Mouse (Mus musculus) heart, embryonic 12.5 days (tissue): Measurements from ENCODE around the gene Bmp8b. TPM values are rescaled to one million over a fixed set of nuclear protein-coding genes. Genes with fewer than 3 reads are reported as not detected.
A peak's percentile ranks its signal among the peaks of the same experiment; 100 is the strongest.
"Not testable (repeated sequence)": the region's sequence is repeated elsewhere in the genome, so short reads cannot be mapped to it uniquely, and the experiment has no call there.

Source experiments
- ATAC-seq: fragments of 200-750 bp; cut with Nextera tagmentation; 2 replicates; pipeline ENCODE4 v1.8.0; 2017; ENCODE audit warnings: moderate TSS enrichment, moderate library complexity; ENCODE audit not compliant: insufficient number of reproducible peaks, low FRiP score
- H3K27ac ChIP-seq: fragments of 300-500 bp; sonication (generic); 2 replicates; pipeline ENCODE4 v1.5.1; 2016; ENCODE audit warnings: mild to moderate bottlenecking, moderate library complexity; ENCODE audit not compliant: poor library complexity, severe bottlenecking
- H3K27me3 ChIP-seq: fragments of 300-500 bp; sonication (generic); replicated peaks from 2 replicates; pipeline ENCODE4 v1.6.1; 2016; ENCODE audit warnings: mild to moderate bottlenecking, moderate library complexity
- H3K36me3 ChIP-seq: fragments of 300-500 bp; sonication (generic); 2 replicates; pipeline ENCODE4 v1.6.1; 2016; ENCODE audit warnings: mild to moderate bottlenecking, moderate library complexity
- H3K4me1 ChIP-seq: fragments of 300-500 bp; sonication (generic); replicated peaks from 2 replicates; pipeline ENCODE4 v1.6.1; 2016; ENCODE audit warnings: mild to moderate bottlenecking
- H3K4me2 ChIP-seq: fragments of 300-500 bp; sonication (generic); 2 replicates; pipeline ENCODE4 v1.6.1; 2016; ENCODE audit warnings: mild to moderate bottlenecking, moderate library complexity
- H3K4me3 ChIP-seq: fragments of 300-500 bp; sonication (generic); 2 replicates; pipeline ENCODE4 v1.5.1; 2016; ENCODE audit warnings: mild to moderate bottlenecking
- H3K9ac ChIP-seq: fragments of 300-500 bp; sonication (generic); 2 replicates; pipeline ENCODE4 v1.6.1; 2016; ENCODE audit warnings: mild to moderate bottlenecking, moderate library complexity
- H3K9me3 ChIP-seq: fragments of 300-500 bp; sonication (generic); replicated peaks from 2 replicates; pipeline ENCODE4 v1.6.1; 2016; ENCODE audit warnings: mild to moderate bottlenecking, moderate library complexity
- WGBS: fragments of 180-500 bp; shearing (Covaris S2); methylation state at CpG from one replicate; pipeline ENCODE4 v1.1.7; 2016; 5-methylcytosine and 5-hydroxymethylcytosine counted together
- polyA plus RNA-seq: library from polyadenylated mRNA; unstranded; fragments of >200 nt; fragmentation: Nextera tagmentation; extraction: Ambion mirVana; gene quantifications from 2 replicates; pipeline ENCODE4 v1.2.1, GENCODE M21; 2016

Gene Bmp8b
- polyA plus RNA-seq, 1 experiment from 2014 or later: 0.17 TPM

DNA sequence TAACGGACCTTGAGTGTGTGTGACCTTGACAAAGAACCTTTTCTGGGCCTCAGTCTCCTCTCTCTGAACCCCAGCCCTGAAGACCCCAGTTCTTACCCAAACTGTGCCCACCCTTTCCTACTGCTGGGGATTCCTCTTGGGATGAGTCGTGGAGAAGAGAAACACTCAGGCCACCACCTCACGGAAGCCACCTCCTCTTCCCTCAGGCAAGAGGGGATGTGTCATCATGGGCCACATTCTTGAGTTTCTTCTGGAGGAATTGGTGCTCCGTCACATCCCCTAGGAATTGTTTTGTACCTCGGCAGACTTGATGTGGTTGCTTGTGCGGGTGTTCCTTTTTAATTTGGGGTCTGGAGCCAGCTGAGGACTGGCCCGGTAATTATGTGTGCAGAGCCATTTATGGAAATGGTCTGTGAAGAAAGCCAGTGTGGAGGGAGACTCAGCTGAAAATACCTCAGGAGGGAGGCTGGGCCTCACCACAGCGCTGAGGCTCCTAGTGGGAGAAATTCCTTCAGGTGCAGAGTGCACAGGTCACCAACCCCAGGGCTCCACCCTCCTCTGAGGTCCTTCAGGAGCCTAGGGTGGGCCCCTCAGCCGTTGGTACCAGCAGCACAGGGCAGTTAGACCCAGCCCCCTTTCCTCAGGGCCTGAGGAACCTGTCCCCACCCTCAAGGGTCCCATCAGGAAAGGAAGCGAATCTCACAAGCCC, 6.5 kb downstream of the Bmp8b start:
- peaks cover 37% of the 10 kb centered on the region for H3K27me3 ChIP-seq
- H3K4me2 ChIP-seq, H3K36me3 ChIP-seq, ATAC-seq, H3K27ac ChIP-seq, H3K4me3 ChIP-seq, H3K9ac ChIP-seq, H3K9me3 ChIP-seq, H3K4me1 ChIP-seq: not testable (repeated sequence)
- WGBS: 63% methylated on average over 10 of the region's 10 CpGs

DNA sequence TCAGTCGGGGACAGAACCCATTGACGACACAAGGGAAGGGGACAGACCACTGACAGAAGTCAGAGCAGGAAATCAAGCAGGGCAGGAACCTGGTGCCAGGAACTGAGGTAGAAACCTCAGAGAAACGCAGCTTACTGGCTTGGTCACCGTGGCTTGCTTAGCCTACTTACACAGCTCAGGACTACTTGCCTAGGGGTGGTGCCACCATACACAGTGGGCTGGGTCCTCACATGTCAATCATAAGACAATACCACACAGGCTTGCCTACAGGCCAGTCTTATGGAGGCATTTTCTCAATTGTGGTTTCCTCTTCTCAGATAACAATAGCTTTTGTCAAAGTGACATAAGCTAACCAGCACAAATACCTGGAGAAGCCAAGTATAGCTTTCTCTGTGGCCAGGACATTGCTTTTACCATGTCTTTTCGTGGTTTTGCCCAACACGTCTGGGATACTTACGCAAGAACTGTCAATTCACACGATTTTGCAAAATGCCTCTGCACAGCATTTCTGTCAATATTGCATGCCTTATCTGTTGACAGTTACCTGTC, 7.3 kb downstream of the Bmp8b start:
- no peaks in the 10 kb centered on the region for H3K9me3 ChIP-seq
- H3K36me3 ChIP-seq: no peaks in the 10 kb centered on the region
- 71% methylated on average over 8 of the region's 8 CpGs for WGBS
- H3K4me1 ChIP-seq: peaks cover 4% of the 10 kb centered on the region; the same call in 1 of the 2 replicates
- no peak overlapping the region for H3K4me2 ChIP-seq
- H3K27me3 ChIP-seq: peaks cover 35% of the 10 kb centered on the region
- no peak overlapping the region for H3K27ac ChIP-seq
- no peak for ATAC-seq
- H3K4me3 ChIP-seq: no peak overlapping the region
- H3K9ac ChIP-seq: no peak overlapping the region

DNA sequence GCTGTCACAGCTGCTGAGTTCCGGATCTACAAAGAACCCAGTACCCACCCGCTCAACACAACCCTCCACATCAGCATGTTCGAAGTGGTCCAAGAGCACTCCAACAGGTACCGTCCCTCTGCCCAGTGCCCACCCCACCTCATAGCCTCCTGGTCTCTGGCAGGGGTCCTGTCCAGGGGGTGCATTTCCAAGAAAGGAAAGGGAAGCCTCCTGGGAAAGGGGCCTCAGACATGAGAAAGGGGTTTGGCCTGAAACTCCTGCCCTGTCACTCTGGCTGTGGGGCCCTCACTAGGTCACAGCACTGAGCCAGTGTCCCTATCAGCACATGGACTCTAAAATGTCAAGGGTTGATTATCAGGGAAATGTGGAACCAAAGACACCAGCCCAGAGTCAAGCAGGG, 9.7 kb downstream of the Bmp8b start:
- peaks cover 37% of the 10 kb centered on the region for H3K27me3 ChIP-seq
- not testable (repeated sequence) for H3K9ac ChIP-seq, H3K27ac ChIP-seq, H3K36me3 ChIP-seq, H3K4me2 ChIP-seq, H3K9me3 ChIP-seq, H3K4me3 ChIP-seq, ATAC-seq, H3K4me1 ChIP-seq
- 88% methylated on average over 4 of the region's 4 CpGs for WGBS

DNA sequence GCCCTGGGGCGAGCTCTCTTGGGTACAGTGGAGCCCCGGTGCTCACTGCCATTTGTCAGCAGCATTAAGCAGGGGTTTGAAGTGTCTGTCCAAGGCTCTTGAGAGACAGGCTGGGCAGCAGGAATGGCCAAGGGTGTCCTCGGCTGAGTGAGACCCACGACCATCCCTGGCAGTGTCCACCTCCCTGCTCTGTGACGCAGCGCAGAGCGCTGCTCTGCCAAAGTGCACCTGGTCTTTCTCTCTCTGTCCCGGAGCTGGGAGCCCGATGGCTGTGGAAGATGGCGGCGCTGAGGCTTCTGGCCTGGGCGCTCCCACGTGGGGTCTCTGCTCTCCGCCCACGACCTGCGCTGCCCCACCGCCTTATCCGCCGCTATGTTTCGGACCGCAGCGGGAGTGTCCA, 11.0 kb downstream of the Bmp8b start, which contains the start of gene Oxct2b:
Oxct2b (plus strand) TSS at position 256 of the 400 bp plus-strand sequence.
- peak; percentile 7; the same call in 1 of the 2 replicates for ATAC-seq
- Histone ChIP-seq H3K4me1 (peaks cover 4% of the 10 kb centered on the region; the same call in 1 of the 2 replicates), H3K36me3 (no peaks in the 10 kb centered on the region), H3K9me3 (no peaks in the 10 kb centered on the region), H3K27ac (no peak within 1 kb of the TSS), H3K4me2 (peak within 1 kb of the TSS; percentile 74), H3K27me3 (peaks cover 34% of the 10 kb centered on the region), H3K9ac (no peak within 1 kb of the TSS), H3K4me3 (peak within 1 kb of the TSS; percentile 44)
- WGBS: 5% methylated on average over 20 of the region's 22 CpGs

DNA sequence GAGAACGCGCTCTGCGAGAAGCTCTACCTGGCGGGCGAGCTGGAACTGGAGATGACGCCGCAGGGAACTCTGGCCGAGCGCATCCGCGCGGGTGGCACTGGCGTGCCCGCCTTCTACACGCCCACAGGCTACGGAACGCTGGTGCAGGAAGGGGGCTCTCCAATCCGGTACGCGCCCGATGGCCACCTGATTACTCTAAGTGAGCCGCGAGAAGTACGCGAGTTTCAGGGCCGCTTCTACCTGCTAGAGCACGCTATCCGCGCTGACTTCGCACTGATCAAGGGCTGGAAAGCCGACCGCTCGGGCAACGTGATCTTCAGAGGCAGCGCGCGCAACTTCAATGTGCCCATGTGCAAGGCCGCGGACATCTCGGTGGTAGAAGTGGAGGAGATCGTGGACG, 11.7 kb downstream of the Bmp8b start:
- H3K4me3 ChIP-seq: peak overlapping the region; percentile 44
- ATAC-seq, H3K9me3 ChIP-seq, H3K27ac ChIP-seq, H3K36me3 ChIP-seq, H3K9ac ChIP-seq, H3K4me1 ChIP-seq: not testable (repeated sequence)
- peaks cover 32% of the 10 kb centered on the region for H3K27me3 ChIP-seq
- H3K4me2 ChIP-seq: peak overlapping the region; percentile 74
- 17% methylated on average over 36 of the region's 42 CpGs for WGBS

DNA sequence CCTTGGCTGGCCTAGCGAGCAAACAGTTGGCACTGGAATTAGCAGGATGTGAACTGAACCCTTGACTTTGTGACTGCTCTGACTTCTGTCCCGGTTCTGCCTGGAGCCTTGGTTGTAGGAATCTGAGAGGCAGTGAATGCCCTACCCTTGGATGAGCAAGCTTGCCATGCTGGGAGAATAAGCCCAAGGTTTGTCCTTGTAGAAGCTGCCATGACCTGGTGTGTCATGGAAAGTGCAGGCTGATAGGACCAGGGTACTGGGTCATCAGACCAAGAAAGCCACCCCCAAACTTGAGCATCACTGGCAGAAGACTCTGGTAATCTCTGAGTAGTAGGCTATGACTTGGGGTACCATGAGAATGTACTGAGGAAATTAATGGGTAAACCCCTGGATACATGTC, 16.3 kb downstream of the Bmp8b start:
- Histone ChIP-seq H3K36me3 (peaks cover 15% of the 10 kb centered on the region), H3K4me2 (no peak overlapping the region), H3K9ac (no peak overlapping the region), H3K4me3 (no peak overlapping the region), H3K27me3 (peaks cover 14% of the 10 kb centered on the region), H3K27ac (no peak overlapping the region), H3K4me1 (no peaks in the 10 kb centered on the region), H3K9me3 (no peaks in the 10 kb centered on the region)
- no peak for ATAC-seq
- WGBS: 81% methylated on average over 2 of the region's 2 CpGs

DNA sequence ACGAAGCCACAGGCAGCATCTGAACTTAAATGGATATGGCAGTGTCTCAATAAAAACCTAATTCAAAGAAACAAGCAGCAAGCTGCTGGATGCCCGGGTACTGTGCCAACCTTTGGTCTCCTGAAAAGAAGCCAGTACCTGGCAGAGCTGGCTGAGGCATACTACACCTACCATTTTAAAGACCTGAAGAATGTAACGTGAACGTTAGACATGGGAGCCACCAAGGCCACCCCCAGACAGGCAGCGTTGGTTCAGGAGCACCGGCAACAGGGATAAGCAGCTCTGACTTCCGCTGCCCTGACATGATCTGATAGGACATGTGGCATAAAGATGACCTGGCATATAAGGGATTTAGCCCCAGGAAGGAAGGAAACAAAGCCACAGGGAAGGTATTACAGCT, 21.7 kb downstream of the Bmp8b start:
- Histone ChIP-seq H3K9ac (no peak overlapping the region), H3K4me3 (no peak overlapping the region), H3K4me1 (no peaks in the 10 kb centered on the region), H3K4me2 (no peak overlapping the region), H3K27me3 (no peaks in the 10 kb centered on the region), H3K36me3 (peaks cover 62% of the 10 kb centered on the region), H3K27ac (no peak overlapping the region), H3K9me3 (no peaks in the 10 kb centered on the region)
- no peak for ATAC-seq
- 94% methylated on average over 7 of the region's 7 CpGs for WGBS

DNA sequence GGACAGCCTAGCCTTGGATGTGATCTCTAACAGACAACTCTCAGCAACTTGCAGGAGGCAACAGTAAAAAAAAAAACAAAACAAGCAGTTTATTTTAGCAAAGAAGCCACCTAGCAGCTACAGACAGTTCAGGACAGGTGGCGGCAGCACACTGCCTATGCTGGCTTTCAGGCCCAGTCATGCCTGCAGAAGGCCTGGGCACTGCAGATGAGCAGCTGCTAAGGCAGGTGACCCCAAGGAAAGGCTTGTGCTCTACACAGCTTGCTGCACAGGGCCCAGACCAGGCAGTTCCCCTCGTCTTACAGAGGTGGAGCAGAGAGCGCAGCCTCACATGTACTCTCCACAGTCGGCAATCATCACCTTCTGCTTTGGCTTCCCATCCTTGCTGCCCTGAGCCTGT, 22.1 kb downstream of the Bmp8b start:
- no peaks in the 10 kb centered on the region for H3K27me3 ChIP-seq
- no peak overlapping the region for H3K9ac ChIP-seq
- no peak overlapping the region for H3K4me2 ChIP-seq
- 83% methylated on average over 4 of the region's 4 CpGs for WGBS
- no peaks in the 10 kb centered on the region for H3K4me1 ChIP-seq
- no peak overlapping the region for H3K27ac ChIP-seq
- no peaks in the 10 kb centered on the region for H3K9me3 ChIP-seq
- H3K36me3 ChIP-seq: peaks cover 67% of the 10 kb centered on the region
- ATAC-seq: no peak
- no peak overlapping the region for H3K4me3 ChIP-seq

DNA sequence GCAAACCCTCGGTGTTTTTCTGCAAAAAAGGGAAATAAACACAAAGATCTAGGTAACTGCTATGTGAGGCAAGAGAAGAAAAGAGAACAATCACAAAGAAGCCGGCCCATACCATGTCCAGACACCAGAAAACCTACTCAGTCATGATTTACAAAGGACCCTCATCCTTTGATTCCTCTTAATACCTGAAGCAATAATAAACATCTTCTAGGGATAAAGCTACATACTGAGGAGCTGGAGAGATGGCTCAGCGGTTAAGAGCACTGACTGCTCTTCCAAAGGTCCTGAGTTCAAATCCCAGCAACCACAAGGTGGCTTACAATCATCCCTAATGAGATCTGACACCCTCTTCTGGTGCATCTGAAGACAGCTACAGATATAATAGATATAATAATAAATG, 32.6 kb downstream of the Bmp8b start:
- no peak overlapping the region for H3K4me2 ChIP-seq
- WGBS: 81% methylated on average over 3 of the region's 3 CpGs
- peaks cover 42% of the 10 kb centered on the region for H3K36me3 ChIP-seq
- no peaks in the 10 kb centered on the region for H3K9me3 ChIP-seq
- H3K27ac ChIP-seq: no peak overlapping the region
- H3K9ac ChIP-seq: no peak overlapping the region
- ATAC-seq: no peak
- no peak overlapping the region for H3K4me3 ChIP-seq
- H3K27me3 ChIP-seq: no peaks in the 10 kb centered on the region
- peaks cover 14% of the 10 kb centered on the region for H3K4me1 ChIP-seq

DNA sequence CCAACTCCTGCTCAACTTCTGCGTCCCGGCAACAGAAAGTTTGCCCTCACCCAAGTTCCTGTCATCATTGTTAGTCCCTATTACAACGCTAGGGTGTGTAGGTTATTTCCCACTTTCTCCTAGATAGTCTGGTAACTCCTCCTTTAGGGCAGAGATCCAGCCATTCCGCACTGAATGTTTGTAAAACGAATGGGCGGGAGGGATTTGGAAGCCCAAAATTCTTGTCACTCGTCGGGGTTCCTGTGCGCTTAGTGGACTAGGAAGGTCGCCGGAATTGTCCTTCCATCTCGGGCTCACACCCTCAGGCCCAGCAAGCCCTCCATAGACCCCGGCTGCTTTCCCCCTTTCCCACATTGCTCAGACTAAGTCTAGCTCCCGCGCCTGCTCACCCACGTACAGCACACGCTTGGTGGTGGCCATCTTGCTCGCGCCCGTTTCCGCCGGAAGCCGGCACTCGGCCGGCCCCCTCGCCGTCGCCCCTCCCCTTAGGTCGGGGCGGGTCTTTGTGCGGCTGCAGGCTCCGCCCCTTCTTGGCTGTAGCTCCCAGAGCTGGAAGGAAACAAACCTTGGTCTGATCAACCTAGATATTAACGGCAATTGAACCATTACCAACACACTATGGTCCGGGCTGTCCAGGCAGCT, 34.7 kb downstream of the Bmp8b start, which contains the start of gene Ppie:
Ppie (minus strand) TSS at position 439 of the 642 bp plus-strand sequence.
- H3K4me2 ChIP-seq: peak within 1 kb of the TSS; percentile 93
- peak within 1 kb of the TSS; percentile 62 for H3K4me3 ChIP-seq
- peak within 1 kb of the TSS; percentile 65 for H3K27ac ChIP-seq
- 0 out of 2 replicates have a peak, but pooled peaks cover 6% of the 10 kb centered on the region for H3K27me3 ChIP-seq
- ATAC-seq: peak; percentile 94
- no peaks in the 10 kb centered on the region for H3K9me3 ChIP-seq
- peaks cover 14% of the 10 kb centered on the region for H3K4me1 ChIP-seq
- WGBS: under 1% methylated on average over 34 of the region's 34 CpGs
- H3K36me3 ChIP-seq: peaks cover 25% of the 10 kb centered on the region
- H3K9ac ChIP-seq: peak within 1 kb of the TSS; percentile 65

DNA sequence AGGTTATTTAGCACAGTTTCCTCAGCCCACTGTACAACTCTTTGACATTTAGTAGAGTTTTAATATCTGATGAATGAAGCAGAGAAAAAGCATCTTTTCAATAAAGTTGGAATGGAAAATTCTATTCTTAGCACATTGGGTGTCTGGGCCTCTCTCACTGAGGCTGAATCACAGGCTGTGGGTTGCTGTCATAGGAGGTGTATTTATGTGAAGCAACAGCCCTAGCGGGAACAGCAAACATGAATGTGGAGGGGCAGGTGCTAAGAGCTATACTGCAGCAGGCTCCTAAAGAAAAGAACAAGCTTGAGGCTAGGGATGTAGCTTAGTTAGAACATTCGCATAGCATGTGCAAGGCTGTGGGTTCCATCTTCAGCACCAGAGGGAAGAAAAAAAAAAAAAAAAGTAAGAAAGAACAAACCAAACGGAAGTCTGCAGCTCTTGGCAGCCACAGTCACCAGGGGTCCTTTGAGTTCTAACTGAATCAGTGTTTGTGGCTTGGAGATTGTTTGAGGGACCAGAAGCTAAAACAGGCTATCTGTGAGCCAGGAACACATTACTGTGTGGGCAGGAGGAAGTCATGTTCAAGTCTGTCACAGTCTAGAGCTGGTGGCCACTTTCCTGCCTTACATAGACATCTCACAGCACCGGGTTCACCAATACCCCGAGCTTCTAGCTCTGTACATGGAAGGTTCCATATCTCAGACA, 42.6 kb downstream of the Bmp8b start:
- no peak overlapping the region for H3K27ac ChIP-seq
- WGBS: 65% methylated on average over 5 of the region's 5 CpGs

More for the DNA sequence above, 42.6 kb downstream of the Bmp8b start:
- no peak overlapping the region for H3K4me3 ChIP-seq
- ATAC-seq: no peak
- H3K9ac ChIP-seq: no peak overlapping the region
- H3K4me2 ChIP-seq: no peak overlapping the region
- no peaks in the 10 kb centered on the region; the same call in 1 of the 2 replicates for H3K4me1 ChIP-seq
- no peaks in the 10 kb centered on the region for H3K9me3 ChIP-seq
- H3K27me3 ChIP-seq: peaks cover 25% of the 10 kb centered on the region; the same call in 1 of the 2 replicates
- H3K36me3 ChIP-seq: no peaks in the 10 kb centered on the region
